Mouse (Mus musculus) cortical plate, adult 2 months (tissue): ENCODE measurements at regions not wholly inside any gene's neighbourhood (a gene's known extent, or its start where the extent isn't known, plus 50 kb on each side); places are given as distances from the start of the nearest gene placed in this dataset.

Experiments
- CTCF ChIP-seq: fragments of 200-500 bp; IDR thresholded peaks from 2 replicates; pipeline ENCODE4 v1.5.1; 2011; ENCODE audit warnings: mild to moderate bottlenecking, control low read depth, low read length; ENCODE audit not compliant: insufficient read depth; ENCODE audit errors: extremely low read depth
- POLR2A ChIP-seq: fragments of 200-500 bp; IDR thresholded peaks from 2 replicates; pipeline ENCODE4 v1.6.1; 2011; ENCODE audit warnings: mild to moderate bottlenecking, low read length, control low read depth; ENCODE audit not compliant: insufficient read depth; ENCODE audit errors: extremely low read depth

- TF ChIP-seq POLR2A, result no peak
- no peak for TF ChIP-seq CTCF
Measured at GRCm38 (mm10) chr13:48003126-48003525, 257.9 kb upstream of the Id4 start.
